Mouse (Mus musculus) v-Abl transformed pro-B cells (cell line): Measurements from ENCODE around the gene Spag17.
"Not testable (repeated sequence)": the region's sequence is repeated elsewhere in the genome, so short reads cannot be mapped to it uniquely, and the experiment has no call there.

Experiments used
- in situ Hi-C, 2 experiments: fragments of 400-800 bp; cut with MboI; formaldehyde crosslinking; loops; one replicate each; pipeline ENCODE4 v1.15.1; 2025; ENCODE audit not compliant: unreplicated experiment in 2 of 2

Gene Spag17

GRCm38 (mm10) chr3:99885187-99885811 is at the start of gene Spag17:
Spag17 (plus strand) TSS chr3:99885406.
- in situ Hi-C loops, result no loop called here

- in situ Hi-C loops, result no loop called here
These were observed 42.9 kb upstream of the Spag17 start for GRCm38 (mm10) chr3:99842333-99842732.

GRCm38 (mm10) chr3:99842808-99843207 is 42.4 kb upstream of the Spag17 start:
- in situ Hi-C loops, result no loop called here

GRCm38 (mm10) chr3:99843233-99843632 is 42.0 kb upstream of the Spag17 start:
- in situ Hi-C loops, result no loop called here

GRCm38 (mm10) chr3:99850926-99851325 is 34.3 kb upstream of the Spag17 start:
- in situ Hi-C loops, result no loop called here

GRCm38 (mm10) chr3:99854595-99854994 is 30.6 kb upstream of the Spag17 start:
- in situ Hi-C loops, result no loop called here

GRCm38 (mm10) chr3:99858922-99859321 is 26.3 kb upstream of the Spag17 start:
- in situ Hi-C loops, result no loop called here

GRCm38 (mm10) chr3:99864706-99865105 is 20.5 kb upstream of the Spag17 start:
- in situ Hi-C loops, result no loop called here

- in situ Hi-C loops, result no loop called here
These were observed 10.1 kb upstream of the Spag17 start for GRCm38 (mm10) chr3:99875137-99875536.

GRCm38 (mm10) chr3:99881498-99881897 is 3.7 kb upstream of the Spag17 start:
- in situ Hi-C loops, result no loop called here

GRCm38 (mm10) chr3:99883988-99884564 is 1.1 kb upstream of the Spag17 start:
- in situ Hi-C loops, result no loop called here

GRCm38 (mm10) chr3:99894741-99895140 is 9.5 kb downstream of the Spag17 start:
- in situ Hi-C loops, result not testable (repeated sequence)

GRCm38 (mm10) chr3:99913809-99914439 is 28.7 kb downstream of the Spag17 start:
- in situ Hi-C loops, result no loop called here

- in situ Hi-C loops, result no loop called here
These were observed 37.7 kb downstream of the Spag17 start for GRCm38 (mm10) chr3:99922944-99923343.

GRCm38 (mm10) chr3:99930920-99931620 is 45.9 kb downstream of the Spag17 start:
- in situ Hi-C loops, result loop anchor here in 1 of 2 experiments (10.0 kb wide), 1 partner anchor 1036 kb away; the partner anchor contains the start of gene Hao2

- in situ Hi-C loops, result loop anchor here in 1 of 2 experiments (10.0 kb wide), 1 partner anchor 1041 kb away; the partner anchor contains the start of gene Hao2
These were observed 51.0 kb downstream of the Spag17 start for GRCm38 (mm10) chr3:99936159-99936558.

GRCm38 (mm10) chr3:99938611-99939286 is 53.5 kb downstream of the Spag17 start:
- in situ Hi-C loops, result loop anchor here in 1 of 2 experiments (10.0 kb wide), 1 partner anchor 1044 kb away; the partner anchor contains the start of gene Hao2

GRCm38 (mm10) chr3:99945171-99945570 is 60.0 kb downstream of the Spag17 start:
- in situ Hi-C loops, result no loop called here

GRCm38 (mm10) chr3:99954039-99954602 is 68.9 kb downstream of the Spag17 start:
- in situ Hi-C loops, result no loop called here

GRCm38 (mm10) chr3:99956517-99956916 is 71.3 kb downstream of the Spag17 start:
- in situ Hi-C loops, result no loop called here
